Mouse (Mus musculus): ENCODE data around the gene Specc1l.

- TF ChIP-seq CTCF (IDR thresholded peaks at IDR 0.05; ENCODE audit: extremely low read depth, insufficient read depth, insufficient read length, insufficient replicate concordance) (no peak), POLR2A (IDR thresholded peaks at IDR 0.05; ENCODE audit: low read depth, low read length) (no peak)
Observed at GRCm38 (mm10) chr10:75221936-75222610, 10.2 kb downstream of the Specc1l start.

Measured in spleen, adult 2 months (tissue).